21 mouse cellular contexts compared by ENCODE assay signal in the genomic region with DNA sequence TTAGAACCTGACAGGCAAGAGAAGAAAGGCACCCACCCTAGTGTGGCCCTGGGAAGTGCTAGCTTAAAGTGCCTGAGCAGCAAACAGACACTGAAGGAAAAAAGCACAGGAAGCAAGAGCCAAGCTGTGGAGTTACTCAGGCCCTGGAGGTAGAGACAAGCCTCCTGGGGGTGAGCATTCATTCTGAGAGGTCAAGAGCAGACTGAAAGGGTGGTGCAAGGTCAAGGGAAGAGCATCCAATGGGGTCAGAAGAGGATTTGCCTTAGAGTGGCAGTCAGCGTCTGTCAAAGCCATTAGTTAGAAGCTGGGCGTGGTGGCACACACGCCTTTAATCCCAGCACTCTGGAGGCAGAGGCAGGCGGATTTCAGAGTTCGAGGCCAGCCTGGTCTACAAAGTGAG.
"Had no signal": no experiment of that assay in that cellular context is flagged by ENCODE, and none has a peak within 500 bp of the region (broad histone marks: within the 10 kb centered on the region; RNA-seq: fewer than 3 reads in every experiment).

No protein-coding gene starts in this region.

- H3K9ac ChIP-seq: limb, embryonic 12.5 days; limb, embryonic 15.5 days; liver, embryonic 14.5 days; liver, postnatal 0 days; lung, embryonic 14.5 days had no signal

- H3K4me3 ChIP-seq: layer of hippocampus, adult 2 months; limb, embryonic 12.5 days; limb, embryonic 15.5 days had no signal

- H3K9me3 ChIP-seq: limb, embryonic 12.5 days; limb, embryonic 15.5 days had no signal

- H3K36me3 ChIP-seq: limb, embryonic 12.5 days; limb, embryonic 15.5 days had no signal

- H3K27ac ChIP-seq: kidney, postnatal 0 days; layer of hippocampus, adult 2 months; limb, embryonic 12.5 days; limb, embryonic 15.5 days; liver, embryonic 14.5 days; macrophage; stomach, postnatal 0 days had no signal

- ATAC-seq: liver, postnatal 0 days; lung, postnatal 0 days had no signal

- DNase-seq: kidney, postnatal 25 days; layer of hippocampus, adult 9-11 months; left cerebral cortex, postnatal 4 days; liver, postnatal 0 days; lung, embryonic 14.5 days; midbrain, embryonic 14.5 days; right cerebral cortex, adult 18-20 months; right cerebral cortex, postnatal 14 days; right cerebral cortex, postnatal 4 days; thymus, adult 2 months; thymus, postnatal 14 days; thymus, postnatal 4 days had no signal

- H3K4me2 ChIP-seq: limb, embryonic 12.5 days; limb, embryonic 15.5 days; liver, embryonic 11.5 days; lung, embryonic 14.5 days had no signal

- H3K27me3 ChIP-seq: limb, embryonic 12.5 days; limb, embryonic 15.5 days had no signal
